In genomic region chr1:131209971-131210426, GRCm38 (mm10) we compare ENCODE assay signal across 11 mouse cellular contexts. TPM values are rescaled to one million over a fixed set of nuclear protein-coding genes. Genes with fewer than 3 reads are reported as not detected.
A peak's percentile ranks its signal among the peaks of the same experiment; 100 is the strongest.
DNase-seq lines count a peak whose midpoint lies in the region.
"Had no signal": no experiment of that assay in that cellular context is flagged by ENCODE, and none has a peak within 500 bp of the region (broad histone marks: within the 10 kb centered on the region; RNA-seq: fewer than 3 reads in every experiment).

No protein-coding gene starts in this region.

- peaks cover 37% of the 10 kb centered on the region for H3K36me3 ChIP-seq in heart, embryonic 10.5 days
- H3K36me3 ChIP-seq: heart, embryonic 13.5 days; liver, embryonic 13.5 days had no signal

- DNase-seq in heart, postnatal 4 days, result peak; percentile 33
- DNase-seq in heart, embryonic 10.5 days (ENCODE audit: low spot score), result no peak
- DNase-seq in retina, postnatal 1 day, result peak; percentile 42
- DNase-seq in retina, embryonic 14.5 days (ENCODE audit: low spot score), result no peak
- DNase-seq in cerebellum, adult 9-10 months, result peak; percentile 55
- DNase-seq in spleen, adult 12 weeks (ENCODE audit: low spot score), result no peak
- DNase-seq in embryo, embryonic 11 days, result no peak
- DNase-seq in heart, adult 11 months, result no peak
- DNase-seq: kidney, postnatal 14 days; liver, embryonic 13.5 days had no signal

- no peak overlapping the region for H3K4me3 ChIP-seq in heart, embryonic 10.5 days
- H3K4me3 ChIP-seq: heart, embryonic 13.5 days; liver, embryonic 13.5 days had no signal

- H3K27me3 ChIP-seq in heart, embryonic 10.5 days (ENCODE audit: insufficient read depth, poor library complexity, severe bottlenecking), result no peaks in the 10 kb centered on the region
- H3K27me3 ChIP-seq: heart, embryonic 13.5 days; liver, embryonic 13.5 days had no signal

- no peak overlapping the region for H3K27ac ChIP-seq in heart, embryonic 10.5 days
- H3K27ac ChIP-seq: heart, embryonic 13.5 days; liver, embryonic 13.5 days had no signal

- no peaks in the 10 kb centered on the region for H3K9me3 ChIP-seq in heart, embryonic 10.5 days
- H3K9me3 ChIP-seq: heart, embryonic 13.5 days; liver, embryonic 13.5 days had no signal

- 74% methylated on average over 8 of the region's 8 CpGs for WGBS in heart, embryonic 10.5 days

- peaks cover 21% of the 10 kb centered on the region for H3K4me1 ChIP-seq in heart, embryonic 10.5 days

RNA-seq across cellular contexts. Expression of gene Rassf5, which starts 35.1 kb away (rescaled TPM):
- 1 to 10 TPM; 4.4 to 4.5 TPM for total RNA-seq in heart, postnatal 4 days (2021)
- polyA plus RNA-seq in heart, embryonic 10.5 days (2016; fragmentation: Nextera tagmentation; extraction: Ambion mirVana), result 44.4 and 64.0 TPM in 2 replicates

RNA-seq across cellular contexts. Expression of gene Eif2d, which starts 57.0 kb away (rescaled TPM):
- total RNA-seq in heart, postnatal 4 days (2021), result 10 to 100 TPM; 36.7 to 37.1 TPM
- 54.8 and 62.9 TPM in 2 replicates for polyA plus RNA-seq in heart, embryonic 10.5 days (2016; fragmentation: Nextera tagmentation; extraction: Ambion mirVana)

Comparison
In these comparisons a context has a peak if more than half of its experiments do, and no peak if none do; other contexts are left out.
1. DNase-seq: peak in heart, postnatal 4 days (single experiment), retina, postnatal 1 day (single experiment) and cerebellum, adult 9-10 months (single experiment); none in heart, embryonic 10.5 days (single experiment), retina, embryonic 14.5 days (single experiment), spleen, adult 12 weeks (single experiment), embryo, embryonic 11 days (single experiment) and heart, adult 11 months (single experiment).